9 mouse cellular contexts compared by ENCODE assay signal in genomic region chr5:120711827-120712226, GRCm38 (mm10). TPM values are rescaled to one million over a fixed set of nuclear protein-coding genes. Genes with fewer than 3 reads are reported as not detected.
A peak's percentile ranks its signal among the peaks of the same experiment; 100 is the strongest.
DNase-seq lines count a peak whose midpoint lies in the region; TF ChIP-seq lines count a peak whose summit lies in the region.
"Had no signal": no experiment of that assay in that cellular context is flagged by ENCODE, and none has a peak within 500 bp of the region (broad histone marks: within the 10 kb centered on the region; RNA-seq: fewer than 3 reads in every experiment).

Dtx1 (minus strand) TSS chr5:120711927.

- H3K27me3 ChIP-seq in cerebellum, adult 2 months (ENCODE audit: control insufficient read depth, insufficient read depth, low read length): no peaks in the 10 kb centered on the region
- no peaks in the 10 kb centered on the region for H3K27me3 ChIP-seq in spleen, adult 2 months (ENCODE audit: control insufficient read depth, insufficient read depth, low read length)

- intact Hi-C loops in left cerebral cortex, postnatal 14 days (cut with DNase I): loop anchor here (1.0 kb wide), 1 partner anchor 32 kb away; no protein-coding TSS in a partner anchor

- H3K4me3 ChIP-seq in cerebellum, adult 2 months (replicated peaks; ENCODE audit: insufficient read depth, low read depth, low read length): peak within 1 kb of the TSS; percentile 89
- peak within 1 kb of the TSS; percentile 79 for H3K4me3 ChIP-seq in spleen, adult 2 months (ENCODE audit: extremely low read depth, insufficient read depth, insufficient read length)
- peak within 1 kb of the TSS; percentile 67 for H3K4me3 ChIP-seq in olfactory bulb, adult 2 months (ENCODE audit: insufficient read depth, low read depth, low read length)

- H3K4me1 ChIP-seq in cerebellum, adult 2 months (ENCODE audit: control insufficient read depth, insufficient read depth, low read length): peaks cover 8% of the 10 kb centered on the region; the same call in 1 of the 2 replicates
- peaks cover 29% of the 10 kb centered on the region for H3K4me1 ChIP-seq in spleen, adult 2 months (ENCODE audit: control insufficient read depth, insufficient read depth, insufficient read length)
- H3K4me1 ChIP-seq in olfactory bulb, adult 2 months (ENCODE audit: control insufficient read depth, insufficient read depth, low read length): peaks cover 31% of the 10 kb centered on the region

- TF ChIP-seq CTCF in cerebellum, adult 2 months (IDR thresholded peaks at IDR 0.05; ENCODE audit: borderline replicate concordance, insufficient read depth, low read depth, low read length): no peak
- no peak for TF ChIP-seq CTCF in spleen, adult 2 months (IDR thresholded peaks at IDR 0.05; ENCODE audit: extremely low read depth, insufficient read depth, insufficient read length, insufficient replicate concordance)
- TF ChIP-seq CTCF in olfactory bulb, adult 2 months (IDR thresholded peaks at IDR 0.05; ENCODE audit: insufficient read depth, low read depth, low read length): no peak

- 44% methylated on average over 3 of the region's 3 CpGs for WGBS in cerebellum, adult 2 months
- WGBS in spleen, adult 2 months: 44% methylated on average over 3 of the region's 3 CpGs
- 32% methylated on average over 3 of the region's 3 CpGs for WGBS in olfactory bulb, adult 2 months

- DNase-seq in cerebellum, adult 2 months: no peak
- DNase-seq in cerebellum, adult 11 months: no peak
- DNase-seq in spleen, adult 2 months (ENCODE audit: low read depth in 1 of 2, low spot score in 2 of 2): no peak
- no peak for DNase-seq in spleen, postnatal 4 days (ENCODE audit: low spot score in 2 of 2)
- no peak for DNase-seq in left cerebral cortex, postnatal 14 days (ENCODE audit: low spot score in 2 of 2)
- no peak for DNase-seq in B cell, adult 2 months
- no peak for DNase-seq in right cerebral cortex, postnatal 10 days (ENCODE audit: low spot score in 2 of 2)

- H3K27ac ChIP-seq in cerebellum, adult 2 months (ENCODE audit: insufficient read depth, low read length): peak within 1 kb of the TSS; percentile 82
- peak within 1 kb of the TSS; percentile 80 for H3K27ac ChIP-seq in spleen, adult 2 months (ENCODE audit: insufficient read depth, low read length)
- H3K27ac ChIP-seq in olfactory bulb, adult 2 months (ENCODE audit: insufficient read depth, low read depth, low read length): peak within 1 kb of the TSS; percentile 54

- TF ChIP-seq POLR2A in cerebellum, adult 2 months (IDR thresholded peaks at IDR 0.05; ENCODE audit: borderline replicate concordance, insufficient read depth, low read length): no peak
- TF ChIP-seq POLR2A in spleen, adult 2 months (IDR thresholded peaks at IDR 0.05; ENCODE audit: low read depth, low read length): no peak
- TF ChIP-seq POLR2A in olfactory bulb, adult 2 months (IDR thresholded peaks at IDR 0.05; ENCODE audit: insufficient read depth, low read depth, low read length): no peak

- H3K36me3 ChIP-seq in spleen, adult 2 months (ENCODE audit: control insufficient read depth, insufficient read depth, low read length): peaks cover 3% of the 10 kb centered on the region; the same call in 1 of the 2 replicates

RNA-seq across cellular contexts. Expression of gene Dtx1, which starts in this region (rescaled TPM):
- 123 and 127 TPM in 2 replicates for polyA plus RNA-seq in cerebellum, adult 2 months (2012; rRNA removed)
- polyA plus RNA-seq in spleen, adult 2 months (2012; rRNA removed): 264 and 351 TPM in 2 replicates
- 10 to 100 TPM; 72.6 to 80.1 TPM for total RNA-seq in left cerebral cortex, postnatal 14 days (2021)
- not detected in 2 replicates for polyA plus RNA-seq in olfactory bulb, adult 2 months (2012; ENCODE audit: insufficient read depth, insufficient read length, low replicate concordance, missing spikeins)
- polyA plus RNA-seq: C2C12 had no signal
